Mouse (Mus musculus) kidney, adult 2 months (tissue): ENCODE results near the gene Cdan1.

Source experiments
- CTCF ChIP-seq: fragments of 200-500 bp; conservative IDR thresholded peaks from 2 replicates; pipeline ENCODE4 v1.5.1; 2011; ENCODE audit warnings: low read depth, mild to moderate bottlenecking, control low read depth, low read length, moderate library complexity, mixed read lengths; ENCODE audit not compliant: insufficient read depth, insufficient read length
- POLR2A ChIP-seq: fragments of 200-500 bp; IDR thresholded peaks from one replicate; pipeline ENCODE4 v1.6.1; 2011; ENCODE audit warnings: low read depth, low read length, control low read depth

- TF ChIP-seq CTCF (no peak), POLR2A (no peak)
Observed at GRCm38 (mm10) chr2:120826936-120827638, 22.8 kb downstream of the Cdan1 start.
